Mouse (Mus musculus) liver, embryonic 13.5 days (tissue): ENCODE data around the gene Tmem217. TPM values are rescaled to one million over a fixed set of nuclear protein-coding genes. Genes with fewer than 3 reads are reported as not detected.
A peak's percentile ranks its signal among the peaks of the same experiment; 100 is the strongest.
"Not testable (repeated sequence)": the region's sequence is repeated elsewhere in the genome, so short reads cannot be mapped to it uniquely, and the experiment has no call there.

Experiments used
- ATAC-seq: fragments of 200-750 bp; cut with Nextera tagmentation; 2 replicates; pipeline ENCODE4 v1.8.0; 2017; ENCODE audit warnings: low read depth, mild to moderate bottlenecking, moderate number of reproducible peaks, moderate library complexity
- DNase-seq: peaks from one replicate; pipeline ENCODE4 v3.0.0; 2022
- H3K27ac ChIP-seq: fragments of 300-500 bp; sonication (generic); 2 replicates; pipeline ENCODE4 v1.5.1; 2015; ENCODE audit warnings: moderate library complexity, mild to moderate bottlenecking, inconsistent platforms
- H3K27me3 ChIP-seq: fragments of 300-500 bp; sonication (generic); 2 replicates; pipeline ENCODE4 v1.6.1; 2015; ENCODE audit warnings: mild to moderate bottlenecking, inconsistent platforms
- H3K36me3 ChIP-seq: fragments of 300-500 bp; sonication (generic); 2 replicates; pipeline ENCODE4 v1.6.1; 2015; ENCODE audit warnings: mild to moderate bottlenecking, inconsistent platforms
- H3K4me1 ChIP-seq: fragments of 300-500 bp; sonication (generic); replicated peaks from 2 replicates; pipeline ENCODE4 v1.6.1; 2015; ENCODE audit warnings: inconsistent platforms
- H3K4me2 ChIP-seq: fragments of 300-500 bp; sonication (generic); 2 replicates; pipeline ENCODE4 v1.6.1; 2015; ENCODE audit warnings: inconsistent platforms, mild to moderate bottlenecking, moderate library complexity
- H3K4me3 ChIP-seq: fragments of 300-500 bp; sonication (generic); replicated peaks from 2 replicates; pipeline ENCODE4 v1.5.1; 2015; ENCODE audit warnings: mild to moderate bottlenecking, inconsistent platforms
- H3K9ac ChIP-seq: fragments of 300-500 bp; sonication (generic); 2 replicates; pipeline ENCODE4 v1.6.1; 2015; ENCODE audit warnings: mild to moderate bottlenecking, inconsistent platforms
- H3K9me3 ChIP-seq: fragments of 300-500 bp; sonication (generic); replicated peaks from 2 replicates; pipeline ENCODE4 v1.6.1; 2016; ENCODE audit warnings: inconsistent platforms
- WGBS: fragments of 180-500 bp; shearing (Covaris S2); methylation state at CpG from one replicate; pipeline ENCODE4 v1.1.7; 2015; ENCODE audit not compliant: insufficient replicate concordance; 5-methylcytosine and 5-hydroxymethylcytosine counted together
- polyA plus RNA-seq: library from polyadenylated mRNA; unstranded; fragments of >200 nt; fragmentation: Nextera tagmentation; extraction: Ambion mirVana; gene quantifications from 2 replicates; pipeline ENCODE4 v1.2.1, GENCODE M21; 2015

Gene Tmem217
- polyA plus RNA-seq, 1 experiment from 2014 or later = 0.23 TPM

DNA sequence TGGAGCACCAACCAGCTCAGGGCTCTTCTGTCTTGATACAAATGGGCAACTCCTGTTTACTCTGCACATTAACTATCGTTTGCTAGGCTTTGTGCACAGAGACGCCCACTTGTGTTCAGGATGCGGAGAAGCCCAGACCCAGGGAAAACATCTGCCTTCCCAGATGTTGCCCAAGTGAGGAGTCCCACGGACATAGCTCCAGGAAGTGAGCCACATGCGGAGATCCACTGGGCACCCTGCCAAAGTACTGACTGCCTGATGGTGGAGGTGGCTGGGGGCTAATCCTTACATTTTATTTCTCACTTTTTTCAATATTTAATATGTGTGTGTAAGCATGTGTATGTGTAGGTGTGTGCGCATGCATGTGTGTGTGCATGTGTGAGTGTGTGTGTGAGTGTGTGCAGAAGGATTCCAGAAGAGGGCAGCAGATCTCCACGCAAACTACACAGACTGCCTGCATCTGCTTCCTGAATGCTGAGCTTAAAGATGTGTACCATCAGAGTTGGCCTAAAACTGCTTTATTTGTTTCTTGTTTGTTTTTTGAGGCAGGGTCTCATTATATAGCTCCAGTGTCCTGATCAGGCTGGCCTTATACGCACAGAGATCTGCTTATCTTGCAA is 23.5 kb downstream of the Tmem217 start:
- no peak overlapping the region for H3K4me2 ChIP-seq
- H3K4me3 ChIP-seq = no peak overlapping the region
- H3K36me3 ChIP-seq = no peaks in the 10 kb centered on the region
- H3K27me3 ChIP-seq = no peaks in the 10 kb centered on the region
- WGBS = 71% methylated on average over 8 of the region's 8 CpGs
- H3K4me1 ChIP-seq = 0 out of 2 replicates have a peak, but pooled peaks cover 2% of the 10 kb centered on the region
- no peak overlapping the region for H3K27ac ChIP-seq
- DNase-seq (no peak), ATAC-seq (no peak)
- no peak overlapping the region for H3K9ac ChIP-seq
- H3K9me3 ChIP-seq = peaks cover 7% of the 10 kb centered on the region; the same call in 1 of the 2 replicates

DNA sequence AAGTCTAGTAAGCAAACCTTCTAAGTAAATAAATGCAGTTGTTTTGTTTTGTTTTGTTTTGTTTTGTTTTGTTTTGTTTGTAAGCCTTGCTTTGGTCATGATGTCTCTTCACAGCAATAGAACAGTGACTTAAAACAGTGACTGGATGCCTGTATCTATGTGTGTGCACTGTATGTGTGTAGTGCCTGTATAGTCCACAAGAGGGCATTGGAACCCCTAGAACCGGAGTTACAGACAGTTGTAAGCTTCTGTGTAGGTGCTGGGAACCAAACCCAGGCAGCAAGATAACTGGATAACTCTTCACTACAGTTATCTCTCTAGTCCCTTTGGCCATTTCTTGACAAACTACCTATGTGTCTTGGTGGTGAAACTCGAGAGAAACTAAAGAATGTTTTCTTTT is 26.6 kb downstream of the Tmem217 start:
- no peaks in the 10 kb centered on the region for H3K4me1 ChIP-seq
- H3K27ac ChIP-seq = no peak overlapping the region
- peaks cover 7% of the 10 kb centered on the region; the same call in 1 of the 2 replicates for H3K9me3 ChIP-seq
- ATAC-seq = no peak
- no peak overlapping the region for H3K9ac ChIP-seq
- H3K27me3 ChIP-seq = no peaks in the 10 kb centered on the region
- no peak overlapping the region for H3K4me3 ChIP-seq
- WGBS = 65% methylated on average over 2 of the region's 2 CpGs
- no peak overlapping the region for H3K4me2 ChIP-seq
- H3K36me3 ChIP-seq = no peaks in the 10 kb centered on the region
- DNase-seq = no peak

DNA sequence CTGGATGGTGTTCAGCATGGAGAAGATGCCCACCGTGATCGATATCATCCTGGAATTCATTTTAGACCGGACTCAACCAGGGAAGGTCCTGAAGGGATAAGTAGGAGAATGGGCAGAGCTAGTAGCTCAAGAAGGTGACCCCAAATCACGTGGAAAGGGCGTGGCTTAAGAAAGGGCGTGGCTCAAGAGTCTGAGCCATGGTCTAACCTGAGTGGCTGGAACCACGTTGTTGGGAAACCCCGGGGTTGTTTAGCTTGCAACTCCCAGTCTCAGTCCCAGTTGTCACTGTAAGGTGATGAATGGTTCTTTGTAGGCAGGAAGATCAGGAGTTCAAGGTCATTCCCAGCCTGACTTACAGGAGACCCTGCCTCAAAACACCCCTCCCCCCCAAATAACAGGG is 32.5 kb downstream of the Tmem217 start:
- no peaks in the 10 kb centered on the region for H3K27me3 ChIP-seq
- no peaks in the 10 kb centered on the region for H3K4me1 ChIP-seq
- no peak for DNase-seq
- H3K36me3 ChIP-seq = no peaks in the 10 kb centered on the region
- no peak overlapping the region for H3K27ac ChIP-seq
- WGBS = 59% methylated on average over 8 of the region's 8 CpGs
- ATAC-seq = no peak
- no peaks in the 10 kb centered on the region for H3K9me3 ChIP-seq
- no peak overlapping the region for H3K4me3 ChIP-seq
- no peak overlapping the region for H3K4me2 ChIP-seq
- H3K9ac ChIP-seq = no peak overlapping the region

DNA sequence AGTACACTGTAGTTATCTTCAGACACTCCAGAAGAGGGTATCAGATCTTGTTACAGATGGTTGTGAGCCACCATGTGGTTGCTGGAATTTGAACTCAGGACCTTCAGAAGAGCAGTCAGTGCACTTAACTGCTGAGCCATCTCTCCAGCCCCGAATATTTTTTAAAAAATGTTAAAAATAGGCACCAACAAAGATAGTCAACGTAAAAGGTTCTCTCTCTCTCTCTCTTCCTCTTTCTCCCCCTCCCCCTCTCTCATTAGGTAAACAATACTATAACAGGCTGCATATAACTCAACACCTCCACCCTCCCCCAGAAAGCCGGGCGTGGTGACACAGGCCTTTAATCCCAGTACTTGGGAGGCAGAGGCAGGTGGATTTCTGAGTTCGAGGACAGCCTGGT is 33.5 kb downstream of the Tmem217 start:
- WGBS = 65% methylated on average over 5 of the region's 5 CpGs
- not testable (repeated sequence) for H3K4me2 ChIP-seq, H3K36me3 ChIP-seq, H3K9ac ChIP-seq, H3K9me3 ChIP-seq, DNase-seq, H3K27me3 ChIP-seq, ATAC-seq, H3K4me3 ChIP-seq, H3K27ac ChIP-seq, H3K4me1 ChIP-seq

DNA sequence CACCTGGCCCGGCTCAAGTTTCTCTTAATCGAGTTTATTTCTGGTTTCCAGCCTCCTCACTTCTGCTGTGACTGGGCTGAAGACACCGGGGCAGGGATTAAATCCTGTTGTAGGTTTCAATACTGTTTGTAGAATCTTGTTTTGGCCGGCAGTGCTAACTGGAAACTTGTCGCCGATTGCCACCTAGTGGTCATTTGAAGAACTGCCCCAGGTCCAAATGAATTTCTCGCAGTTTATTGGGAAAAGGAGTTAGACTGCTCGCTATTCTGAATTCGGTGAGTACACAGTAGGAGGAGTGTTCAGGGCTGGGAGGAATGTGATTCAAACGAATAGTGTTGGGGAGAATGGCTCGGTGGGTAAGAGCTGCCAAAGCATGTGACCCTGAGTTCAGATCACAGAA is 37.8 kb downstream of the Tmem217 start:
- H3K9me3 ChIP-seq = no peaks in the 10 kb centered on the region
- H3K4me2 ChIP-seq = no peak overlapping the region
- peaks cover 49% of the 10 kb centered on the region for H3K4me1 ChIP-seq
- no peaks in the 10 kb centered on the region for H3K27me3 ChIP-seq
- peak overlapping the region; percentile 93 for H3K27ac ChIP-seq
- WGBS = 1% methylated on average over 11 of the region's 11 CpGs
- H3K4me3 ChIP-seq = no peak overlapping the region
- ATAC-seq (no peak), DNase-seq (peak; percentile 69)
- no peaks in the 10 kb centered on the region for H3K36me3 ChIP-seq
- no peak overlapping the region; the same call in 1 of the 2 replicates for H3K9ac ChIP-seq

DNA sequence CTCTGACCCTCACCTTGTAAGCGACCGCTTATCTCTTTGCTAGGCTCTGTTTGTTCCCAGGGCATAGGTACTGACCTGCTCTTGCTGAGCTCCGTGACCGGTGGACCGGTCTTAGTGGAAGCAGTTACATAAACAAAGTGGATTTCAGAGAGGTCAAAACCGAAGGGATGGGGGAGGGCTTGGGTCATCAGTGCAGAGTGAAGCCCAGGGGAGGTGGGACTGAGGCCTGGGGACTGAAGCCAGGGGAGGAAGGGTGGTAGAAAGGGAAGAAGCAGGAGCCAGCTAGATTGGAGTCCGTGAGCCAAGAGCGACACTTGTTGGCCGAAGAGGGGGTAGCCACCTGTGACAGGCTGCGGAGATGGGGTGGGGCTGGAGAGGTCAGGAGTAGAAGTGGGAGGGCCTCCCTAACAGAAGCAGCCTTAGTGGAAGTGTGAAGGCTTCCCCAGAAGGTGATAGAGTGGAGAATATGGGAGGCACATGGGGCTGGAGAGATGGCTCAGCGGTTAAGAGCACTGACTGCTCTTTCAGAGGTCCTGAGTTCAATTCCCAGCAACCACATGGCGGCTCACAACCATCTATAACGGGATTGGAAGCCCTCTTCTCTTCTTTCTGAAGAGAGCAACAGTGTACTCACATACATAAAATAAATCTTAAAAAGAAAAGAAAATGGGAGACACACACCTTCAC is 39.0 kb downstream of the Tmem217 start:
- ATAC-seq = peak; percentile 84
- peak overlapping the region; percentile 93 for H3K27ac ChIP-seq
- H3K9ac ChIP-seq = peak overlapping the region; percentile 63
- no peaks in the 10 kb centered on the region for H3K27me3 ChIP-seq
- no peaks in the 10 kb centered on the region for H3K9me3 ChIP-seq
- no peaks in the 10 kb centered on the region for H3K36me3 ChIP-seq
- H3K4me3 ChIP-seq = no peak overlapping the region
- H3K4me1 ChIP-seq = peaks cover 61% of the 10 kb centered on the region
- DNase-seq = peak; percentile 76
- WGBS = 28% methylated on average over 13 of the region's 13 CpGs
- H3K4me2 ChIP-seq = peak overlapping the region; percentile 13; the same call in 1 of the 2 replicates

DNA sequence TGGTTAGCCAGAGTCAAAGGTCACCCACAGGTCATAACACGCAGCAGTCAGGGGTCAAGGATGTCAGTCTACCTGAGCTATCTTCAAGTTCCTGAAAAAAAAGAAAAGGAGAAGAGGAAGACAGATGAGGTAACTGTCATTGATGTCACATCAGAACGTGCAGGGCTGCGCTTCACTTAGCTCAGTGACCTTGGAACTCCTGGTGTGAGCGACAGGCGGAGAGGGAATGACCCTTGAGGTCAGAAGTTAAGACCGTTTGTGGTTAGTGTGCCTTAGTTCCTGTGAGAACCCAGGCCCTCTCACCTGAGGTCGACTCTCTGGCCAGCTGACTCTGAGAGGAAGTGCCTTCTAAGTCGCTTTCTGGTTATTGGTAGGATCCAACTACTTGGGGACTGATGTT is 41.5 kb downstream of the Tmem217 start:
- Histone ChIP-seq H3K4me2 (no peak overlapping the region), H3K4me1 (peaks cover 84% of the 10 kb centered on the region), H3K27ac (peak overlapping the region; percentile 93), H3K9ac (peak overlapping the region; percentile 69), H3K4me3 (no peak overlapping the region), H3K36me3 (no peaks in the 10 kb centered on the region), H3K27me3 (no peaks in the 10 kb centered on the region), H3K9me3 (no peaks in the 10 kb centered on the region)
- ATAC-seq (no peak), DNase-seq (no peak)
- WGBS = 39% methylated on average over 8 of the region's 8 CpGs

DNA sequence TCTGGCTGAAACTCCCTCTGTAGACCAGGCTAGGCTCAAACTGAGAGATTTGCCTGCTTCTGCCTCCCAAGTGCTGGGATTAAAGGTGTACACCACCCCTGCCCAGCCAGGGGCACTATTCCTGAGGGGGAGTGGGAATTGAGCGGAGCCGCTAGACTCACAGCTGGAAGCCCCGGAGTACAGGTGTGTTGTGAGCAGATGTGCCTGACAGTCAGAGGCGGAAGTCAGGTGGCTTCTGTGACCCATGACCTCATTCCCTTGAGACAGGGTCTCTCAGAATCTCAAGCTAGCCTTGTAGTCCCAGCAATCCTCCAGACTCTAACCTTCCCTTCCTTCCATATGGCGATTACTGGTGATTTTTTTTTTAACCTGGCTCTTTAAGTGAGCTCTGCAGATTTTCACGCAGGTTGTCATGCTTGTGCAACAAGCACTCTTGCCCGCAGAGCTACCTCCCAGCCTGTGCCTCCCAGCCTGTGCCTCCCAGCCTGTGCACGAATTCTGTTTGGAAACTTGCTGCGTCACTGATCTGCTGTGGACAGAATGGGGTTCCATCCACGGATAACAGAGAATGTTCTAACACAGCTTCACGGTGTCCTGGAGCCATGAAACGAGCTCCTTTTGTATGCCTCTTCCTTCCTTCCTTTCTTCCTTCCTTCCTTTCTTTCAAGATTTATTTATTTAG is 43.1 kb downstream of the Tmem217 start:
- Histone ChIP-seq H3K9ac (peak overlapping the region; percentile 69), H3K27ac (peak overlapping the region; percentile 93), H3K4me3 (no peak overlapping the region), H3K27me3 (no peaks in the 10 kb centered on the region), H3K36me3 (no peaks in the 10 kb centered on the region), H3K4me2 (peak overlapping the region; percentile 42), H3K9me3 (no peaks in the 10 kb centered on the region), H3K4me1 (peaks cover 93% of the 10 kb centered on the region)
- peak; percentile 69 for DNase-seq
- WGBS = 46% methylated on average over 12 of the region's 12 CpGs
- ATAC-seq = peak; percentile 79

DNA sequence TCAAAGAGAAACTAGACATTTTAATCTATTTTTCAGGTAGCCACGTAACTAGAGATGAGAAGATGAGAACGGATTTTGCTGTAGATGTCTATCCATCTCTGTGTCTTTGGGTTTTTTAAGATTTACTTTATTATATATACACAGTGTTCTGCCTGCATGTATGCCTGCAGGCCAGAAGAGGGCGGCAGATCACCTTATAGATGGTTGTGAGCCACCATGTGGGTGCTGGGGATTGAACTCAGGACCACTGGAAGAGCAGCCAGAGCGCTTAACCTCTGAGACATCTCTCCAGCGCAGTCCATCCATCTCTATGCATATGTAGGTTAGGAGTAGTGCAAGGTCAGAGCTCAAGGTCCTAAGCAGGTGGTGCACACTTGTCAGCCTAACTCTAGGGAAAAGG is 48.5 kb downstream of the Tmem217 start:
- no peak overlapping the region for H3K4me3 ChIP-seq
- 80% methylated on average over 5 of the region's 5 CpGs for WGBS
- no peaks in the 10 kb centered on the region for H3K9me3 ChIP-seq
- H3K27ac ChIP-seq = peak overlapping the region; percentile 99
- H3K4me1 ChIP-seq = peaks cover 93% of the 10 kb centered on the region
- no peaks in the 10 kb centered on the region for H3K36me3 ChIP-seq
- no peaks in the 10 kb centered on the region for H3K27me3 ChIP-seq
- no peak for DNase-seq
- ATAC-seq = no peak
- H3K9ac ChIP-seq = no peak overlapping the region
- no peak overlapping the region for H3K4me2 ChIP-seq

DNA sequence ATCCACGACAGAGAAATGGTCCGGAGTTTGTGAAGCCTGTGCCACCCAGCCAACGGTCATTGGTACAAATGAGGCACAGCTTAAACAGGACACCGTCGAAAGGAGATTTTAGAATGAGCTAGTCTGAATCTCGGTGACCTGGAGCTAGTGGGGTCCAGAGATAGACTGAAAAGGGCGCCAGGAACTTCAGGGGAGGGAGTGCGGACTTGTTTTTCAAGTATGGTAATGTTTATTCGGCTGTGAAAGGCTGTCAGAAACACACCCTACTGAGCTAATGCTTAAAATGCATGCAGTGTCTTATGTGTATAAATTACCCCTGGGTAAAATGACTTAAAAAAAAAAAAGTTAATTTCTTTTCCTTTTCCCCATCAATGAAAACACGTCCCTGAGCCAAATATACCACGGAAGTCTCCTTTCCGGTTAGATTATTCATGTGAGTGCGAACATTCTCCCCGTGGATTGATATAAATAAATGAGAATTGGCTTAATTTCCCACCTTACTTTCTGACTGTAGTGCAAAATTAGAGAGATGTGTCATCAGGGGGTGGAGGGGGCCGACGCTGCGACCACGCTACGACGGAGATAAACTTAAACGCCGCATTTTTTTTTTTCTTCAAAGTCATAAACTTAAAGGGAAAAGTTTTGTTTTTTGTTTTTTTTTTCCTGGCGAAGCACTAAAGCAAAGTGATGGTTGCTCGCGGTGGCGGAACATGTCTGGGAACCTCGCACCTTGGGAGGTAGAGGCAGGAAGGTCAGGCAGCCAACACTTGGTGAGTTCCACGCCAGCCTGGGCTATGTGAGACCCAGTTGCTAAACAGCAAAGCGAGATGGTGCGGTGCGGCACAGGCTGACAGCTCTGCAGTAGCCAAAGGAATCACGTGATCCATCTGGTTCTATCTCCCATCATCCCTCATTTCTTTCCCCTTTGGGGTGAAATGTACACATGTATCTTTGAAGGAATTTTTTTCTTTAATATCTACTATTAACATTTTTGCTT is 49.2 kb downstream of the Tmem217 start:
- ATAC-seq (no peak), DNase-seq (no peak)
- Histone ChIP-seq H3K36me3 (no peaks in the 10 kb centered on the region), H3K4me2 (peak overlapping the region; percentile 51), H3K4me1 (peaks cover 94% of the 10 kb centered on the region), H3K27me3 (no peaks in the 10 kb centered on the region), H3K9me3 (no peaks in the 10 kb centered on the region), H3K9ac (peak overlapping the region; percentile 73), H3K4me3 (peak overlapping the region; percentile 20), H3K27ac (peak overlapping the region; percentile 99)
- WGBS = 11% methylated on average over 32 of the region's 32 CpGs
